Mouse (Mus musculus) olfactory bulb, adult 2 months (tissue): ENCODE data around the gene Frmd4a. TPM values are rescaled to one million over a fixed set of nuclear protein-coding genes. Genes with fewer than 3 reads are reported as not detected.

ENCODE experiments used
- H3K27ac ChIP-seq: fragments of 200-500 bp; 2 replicates; pipeline ENCODE4 v1.5.1; 2012; ENCODE audit warnings: low read depth, low read length; ENCODE audit not compliant: insufficient read depth
- H3K4me1 ChIP-seq: fragments of 200-500 bp; 2 replicates; pipeline ENCODE4 v1.6.1; 2012; ENCODE audit warnings: low read length; ENCODE audit not compliant: control insufficient read depth, insufficient read depth
- H3K4me3 ChIP-seq: fragments of 200-500 bp; 2 replicates; pipeline ENCODE4 v1.5.1; 2012; ENCODE audit warnings: mild to moderate bottlenecking, low read depth, low read length, moderate library complexity; ENCODE audit not compliant: insufficient read depth
- CTCF ChIP-seq: fragments of 200-500 bp; IDR thresholded peaks from 2 replicates; pipeline ENCODE4 v1.5.1; 2012; ENCODE audit warnings: low read depth, mild to moderate bottlenecking, low read length, moderate library complexity; ENCODE audit not compliant: insufficient read depth
- POLR2A ChIP-seq: fragments of 200-500 bp; IDR thresholded peaks from 2 replicates; pipeline ENCODE4 v1.6.1; 2012; ENCODE audit warnings: mild to moderate bottlenecking, low read depth, low read length, moderate library complexity; ENCODE audit not compliant: insufficient read depth
- WGBS: fragments of 180-500 bp; shearing (Covaris S2); methylation state at CpG from one replicate; pipeline ENCODE4 v1.1.7; 2018; 5-methylcytosine and 5-hydroxymethylcytosine counted together
- polyA plus RNA-seq: library from polyadenylated mRNA; stranded (reverse); fragments of >200 nt; gene quantifications from 2 replicates; pipeline ENCODE4 v1.2.4, GENCODE M21; 2012; ENCODE audit warnings: low replicate concordance; ENCODE audit not compliant: missing spikeins, insufficient read depth, insufficient read length

Gene Frmd4a
- polyA plus RNA-seq, 1 experiment = not detected

DNA sequence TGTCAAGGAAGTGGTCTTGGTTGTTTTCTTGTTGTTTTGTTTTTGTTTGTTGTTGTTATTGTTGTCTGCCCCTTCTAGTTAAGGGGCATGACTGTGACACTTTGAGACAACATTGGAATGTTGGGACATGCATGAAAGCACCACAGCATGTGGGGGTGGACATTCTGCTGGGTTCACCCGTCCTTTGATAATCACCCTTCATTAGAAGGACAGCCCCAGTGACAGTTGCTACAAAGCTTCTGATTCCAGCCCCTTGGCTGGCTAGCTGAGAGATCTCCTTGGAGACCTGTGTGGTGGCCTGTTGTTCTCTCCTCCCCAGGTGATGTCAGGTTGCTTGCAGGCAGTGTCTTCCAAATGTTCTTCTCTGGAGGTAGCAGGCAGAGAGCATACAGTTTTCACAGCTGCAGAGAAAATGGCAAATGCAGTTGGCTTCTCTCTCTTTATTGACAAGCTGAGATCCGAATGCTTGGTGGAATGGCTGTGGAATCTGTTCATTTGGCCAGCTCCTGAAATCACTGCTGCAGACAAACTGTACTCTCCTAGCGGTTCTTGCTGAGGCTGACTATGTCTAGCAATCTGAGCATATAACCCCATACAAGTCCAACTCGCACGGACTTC lies 136.6 kb downstream of the Frmd4a start:
- H3K27ac ChIP-seq = peak overlapping the region; percentile 54
- TF ChIP-seq POLR2A (no peak), CTCF (no peak)
- 57% methylated on average over 5 of the region's 5 CpGs for WGBS

DNA sequence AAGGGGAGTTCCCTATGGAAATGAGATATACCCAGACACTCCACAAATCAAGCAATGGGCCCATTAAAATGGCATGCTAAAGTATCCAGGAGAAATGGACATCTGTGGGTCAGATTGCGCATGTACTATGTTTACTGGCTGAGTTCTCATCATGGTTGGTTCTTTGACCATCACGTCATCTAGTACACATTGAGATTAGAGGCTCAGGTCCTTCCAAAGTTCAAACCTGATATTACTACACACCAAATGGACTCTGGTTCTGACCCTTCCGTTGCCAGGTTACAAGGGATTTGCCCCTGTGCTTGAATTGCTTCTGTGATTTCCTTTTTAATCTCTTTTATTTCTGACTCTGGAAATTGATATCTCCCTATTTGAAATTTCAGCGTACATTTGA lies 137.1 kb downstream of the Frmd4a start:
- peak overlapping the region; percentile 54 for H3K27ac ChIP-seq
- no peak overlapping the region for H3K4me3 ChIP-seq
- H3K4me1 ChIP-seq = peaks cover 10% of the 10 kb centered on the region
- 85% methylated on average over 4 of the region's 4 CpGs for WGBS
- TF ChIP-seq CTCF = no peak
- TF ChIP-seq POLR2A = no peak

More for the DNA sequence above, 136.6 kb downstream of the Frmd4a start:
- Histone ChIP-seq H3K4me1 (peaks cover 10% of the 10 kb centered on the region), H3K4me3 (0 out of 2 replicates have a peak overlapping the region, but pooled peaks have one; percentile 3)

- H3K4me1 ChIP-seq = peaks cover 10% of the 10 kb centered on the region
- TF ChIP-seq CTCF (no peak), POLR2A (no peak)
- no peak overlapping the region for H3K27ac ChIP-seq
- no peak overlapping the region for H3K4me3 ChIP-seq
Measured at GRCm38 (mm10) chr2:4155406-4155805, 137.9 kb downstream of the Frmd4a start.

GRCm38 (mm10) chr2:4156511-4156910 lies 139.0 kb downstream of the Frmd4a start:
- TF ChIP-seq CTCF (no peak), POLR2A (no peak)
- no peak overlapping the region for H3K27ac ChIP-seq
- peaks cover 10% of the 10 kb centered on the region for H3K4me1 ChIP-seq
- H3K4me3 ChIP-seq = no peak overlapping the region

DNA sequence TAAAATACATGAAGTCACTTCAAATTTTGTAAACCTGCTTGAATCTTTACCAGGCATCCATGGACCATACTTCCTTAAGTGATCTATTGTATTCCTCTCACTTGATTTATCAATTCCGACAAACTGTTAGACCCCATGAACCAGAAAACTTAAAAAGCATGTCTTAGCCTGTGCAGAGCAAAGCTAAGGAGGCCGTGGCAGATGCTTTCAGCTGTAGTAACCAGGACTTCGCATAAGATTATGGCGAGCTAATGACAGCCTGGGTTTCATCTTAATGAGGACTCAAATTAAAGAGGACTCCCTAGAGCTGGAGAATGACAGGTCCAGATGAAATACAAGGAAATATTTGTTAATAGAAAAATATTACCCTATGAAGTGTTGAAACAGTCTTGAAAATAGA lies 139.9 kb downstream of the Frmd4a start:
- 93% methylated on average over 4 of the region's 4 CpGs for WGBS
- Histone ChIP-seq H3K27ac (no peak overlapping the region), H3K4me1 (peaks cover 9% of the 10 kb centered on the region), H3K4me3 (no peak overlapping the region)
- TF ChIP-seq POLR2A (no peak), CTCF (no peak)

- Histone ChIP-seq H3K4me1 (no peaks in the 10 kb centered on the region), H3K27ac (no peak overlapping the region), H3K4me3 (no peak overlapping the region)
- 91% methylated on average over 15 of the region's 15 CpGs for WGBS
- no peak for TF ChIP-seq POLR2A
- no peak for TF ChIP-seq CTCF
Measured at GRCm38 (mm10) chr2:4159574-4160203, 142.2 kb downstream of the Frmd4a start.

DNA sequence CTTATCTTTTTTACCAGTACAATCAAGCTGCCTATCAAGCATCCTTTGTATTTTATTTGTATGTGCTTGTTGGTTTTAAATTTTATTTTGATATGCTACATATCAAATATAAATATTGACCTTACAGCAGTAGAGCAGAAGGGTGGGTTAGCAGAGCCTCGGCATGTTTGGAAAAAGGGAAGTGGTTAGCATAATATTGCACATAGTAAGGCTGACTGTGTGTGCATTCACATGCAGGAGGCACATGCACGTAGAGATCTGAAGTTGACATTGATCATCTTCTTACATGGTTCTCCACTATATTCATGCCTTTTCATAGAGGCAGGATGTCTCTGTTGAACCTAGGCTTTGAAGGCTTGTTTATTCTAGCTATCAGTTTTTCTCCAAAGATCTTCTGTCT lies 148.7 kb downstream of the Frmd4a start:
- H3K27ac ChIP-seq = no peak overlapping the region
- H3K4me1 ChIP-seq = no peaks in the 10 kb centered on the region
- no peak overlapping the region for H3K4me3 ChIP-seq
- 93% methylated on average over 2 of the region's 2 CpGs for WGBS
- no peak for TF ChIP-seq POLR2A
- no peak for TF ChIP-seq CTCF

GRCm38 (mm10) chr2:4167131-4167530 lies 149.6 kb downstream of the Frmd4a start:
- no peaks in the 10 kb centered on the region for H3K4me1 ChIP-seq
- TF ChIP-seq POLR2A (no peak), CTCF (no peak)
- H3K27ac ChIP-seq = no peak overlapping the region
- WGBS = 91% methylated on average over 6 of the region's 6 CpGs
- H3K4me3 ChIP-seq = no peak overlapping the region

DNA sequence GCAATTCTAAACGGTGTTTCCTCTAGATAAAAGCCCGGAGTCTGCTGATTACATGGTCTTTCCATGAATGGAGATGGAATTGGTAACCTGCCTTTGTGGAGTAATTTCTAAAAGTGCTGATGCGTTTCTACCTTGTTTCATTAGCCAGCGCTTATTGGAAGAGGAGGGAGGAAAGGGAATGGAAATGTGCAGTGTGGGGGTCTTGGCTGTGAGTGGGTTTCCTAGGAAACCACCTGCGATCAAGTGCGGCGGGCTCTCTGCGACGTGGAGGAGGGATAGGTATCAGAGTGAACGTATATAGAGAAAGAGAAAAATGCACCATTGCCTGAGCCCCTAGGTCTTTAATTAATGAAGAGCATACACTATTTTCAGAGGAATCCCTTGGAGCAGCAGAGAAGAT lies 152.2 kb downstream of the Frmd4a start:
- 63% methylated on average over 10 of the region's 10 CpGs for WGBS
- no peak for TF ChIP-seq CTCF
- no peak for TF ChIP-seq POLR2A
- Histone ChIP-seq H3K4me1 (no peaks in the 10 kb centered on the region), H3K4me3 (no peak overlapping the region), H3K27ac (no peak overlapping the region)

DNA sequence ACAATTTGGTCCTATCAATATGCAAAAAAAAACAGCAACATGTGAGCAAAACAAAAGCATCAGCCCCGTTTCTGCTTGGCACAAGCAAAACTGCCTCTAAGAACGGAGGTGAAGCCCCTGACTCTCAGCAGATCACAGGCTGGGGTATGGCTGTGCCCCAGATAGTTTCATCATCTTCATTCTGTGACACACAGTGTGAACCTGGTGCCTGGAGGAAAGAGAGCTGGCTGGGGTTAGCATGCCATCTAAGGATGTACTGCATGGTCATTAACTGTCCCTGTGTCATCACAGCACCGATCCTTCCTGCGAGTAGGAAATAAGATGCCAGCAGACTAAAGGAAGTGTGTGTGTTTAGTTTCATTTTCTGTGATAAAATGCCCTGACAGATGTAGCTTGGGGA lies 152.7 kb downstream of the Frmd4a start:
- WGBS = 75% methylated on average over 4 of the region's 4 CpGs
- Histone ChIP-seq H3K4me1 (no peaks in the 10 kb centered on the region), H3K27ac (no peak overlapping the region), H3K4me3 (no peak overlapping the region)
- no peak for TF ChIP-seq POLR2A
- TF ChIP-seq CTCF = no peak
